Mouse (Mus musculus) B cell, adult 67 days (primary cell): ENCODE data around the gene Taar7e. TPM values are rescaled to one million over a fixed set of nuclear protein-coding genes. Genes with fewer than 3 reads are reported as not detected.

ENCODE experiments used
- total RNA-seq, 2 experiments: library from RNA; stranded (reverse); gene quantifications; 4 replicates each; pipeline ENCODE4 v1.2.4; 2023

Gene Taar7e
- not detected for total RNA-seq

DNA sequence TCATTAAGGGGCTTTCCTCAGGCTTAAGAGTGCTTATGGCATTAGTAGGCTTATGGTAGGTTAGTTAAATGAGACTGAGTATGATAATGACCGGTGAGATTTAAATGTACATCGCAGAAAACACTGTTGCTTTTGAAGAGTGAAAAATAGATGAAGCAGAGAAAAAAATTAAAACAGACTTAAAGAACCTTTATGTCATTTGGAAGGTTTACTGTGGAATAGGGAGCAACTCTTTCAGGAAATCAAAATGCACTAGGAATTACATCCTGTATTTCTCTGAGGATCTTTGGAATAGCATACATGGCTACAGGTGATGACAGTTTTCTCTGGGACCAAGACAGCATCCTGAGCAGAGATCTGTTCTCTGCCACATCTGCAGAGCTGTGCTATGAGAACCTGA, at the start of gene Taar7e:
Gene Taar7e (plus strand): TSS at position 301 of the 400 bp plus-strand sequence.

DNA sequence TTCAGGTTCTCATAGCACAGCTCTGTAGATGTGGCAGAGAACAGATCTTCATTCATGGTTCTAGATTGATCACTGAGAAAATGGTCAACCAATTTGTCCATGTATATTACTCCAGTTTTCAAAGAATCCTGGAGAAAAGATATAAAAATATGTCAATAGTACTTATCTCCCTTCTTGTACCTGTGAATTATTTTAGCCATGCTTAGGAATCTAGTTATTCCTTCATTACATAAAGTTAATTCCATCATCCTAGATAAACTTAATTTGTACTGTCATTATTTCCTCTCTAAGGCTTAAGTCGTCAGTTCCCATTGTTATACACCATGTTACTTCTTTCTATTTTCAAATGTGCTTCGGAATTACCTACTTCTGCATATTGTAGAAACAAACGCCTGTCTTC, 44.0 kb upstream of the Taar7e start, which contains the start of gene Taar7a:
Gene Taar7a (minus strand): TSS at position 101 of the 400 bp plus-strand sequence.

DNA sequence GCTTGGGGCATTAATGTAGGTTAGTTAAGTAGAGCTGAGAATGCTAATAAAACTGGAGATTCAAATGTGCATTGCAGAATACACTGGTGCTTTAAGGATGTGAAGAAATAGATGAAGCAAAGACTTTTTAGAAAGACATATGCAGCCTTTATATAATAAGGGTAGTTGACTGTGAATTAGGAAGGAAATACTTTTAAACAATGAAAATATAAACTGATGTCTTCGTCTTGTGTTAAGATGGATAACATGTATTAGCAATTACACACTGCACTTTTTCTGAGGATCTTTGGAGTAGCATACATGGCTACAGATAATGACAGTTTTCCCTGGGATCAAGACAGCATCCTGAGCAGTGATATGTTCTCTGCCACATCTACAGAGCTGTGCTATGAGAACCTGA, 37.8 kb upstream of the Taar7e start, which contains the start of gene Taar7b:
Gene Taar7b (plus strand): TSS at position 301 of the 400 bp plus-strand sequence.

GRCm38 (mm10) chr10:24026922-24027321, 10.5 kb upstream of the Taar7e start, which contains the start of gene Taar7d:
TSS of gene Taar7d (plus strand) at chr10:24027222.

DNA sequence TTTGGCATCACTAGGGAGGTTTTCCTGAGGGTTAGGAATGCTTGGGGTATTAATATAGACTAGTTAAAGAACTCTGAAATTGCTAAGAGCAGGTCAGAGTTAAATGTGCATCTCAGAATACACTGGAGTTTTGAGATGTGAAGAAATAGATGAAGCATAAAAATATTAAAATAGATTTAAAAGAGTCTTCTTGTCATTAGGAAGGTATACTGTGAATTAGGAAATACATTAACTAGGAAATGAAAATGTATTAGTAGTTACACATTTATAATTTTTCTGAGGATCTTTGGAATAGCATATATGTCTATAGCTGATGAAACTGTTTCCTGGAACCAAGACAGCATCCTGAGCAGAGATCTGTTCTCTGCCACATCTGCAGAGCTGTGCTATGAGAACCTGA, 11.8 kb downstream of the Taar7e start, which contains the start of gene Taar7f:
Gene Taar7f (plus strand): TSS at position 301 of the 400 bp plus-strand sequence.

GRCm38 (mm10) chr10:24076200-24076599, 38.8 kb downstream of the Taar7e start, which contains the start of gene Taar8a:
TSS of gene Taar8a (plus strand) at chr10:24076500.

Other genes starting within 250 kb of the Taar7e start
- gene Slc18b1, start 240.6 kb upstream of the Taar7e start, total RNA-seq, result under 1 TPM in 1 of 2 experiments, not detected in 1; 0.18 TPM
- not detected for gene Vnn3, start 186.2 kb upstream of the Taar7e start, total RNA-seq
- gene Vnn1, start 142.9 kb upstream of the Taar7e start, total RNA-seq, result not detected
- not detected for gene Taar1, start 117.3 kb upstream of the Taar7e start, total RNA-seq
- gene Taar2, start 99.0 kb upstream of the Taar7e start, total RNA-seq, result not detected
- not detected for gene Taar3, start 88.1 kb upstream of the Taar7e start, total RNA-seq
- not detected for gene Taar4, start 77.1 kb upstream of the Taar7e start, total RNA-seq
- not detected for gene Taar5, start 66.9 kb upstream of the Taar7e start, total RNA-seq
- not detected for gene Taar6, start 52.0 kb upstream of the Taar7e start, total RNA-seq
- not detected for gene Taar7a, start 44.1 kb upstream of the Taar7e start, total RNA-seq
- not detected for gene Taar7b, start 37.7 kb upstream of the Taar7e start, total RNA-seq
- not detected for gene Taar7d, start 10.4 kb upstream of the Taar7e start, total RNA-seq
- not detected for gene Taar7f, start 11.9 kb downstream of the Taar7e start, total RNA-seq
- not detected for gene Taar8a, start 38.9 kb downstream of the Taar7e start, total RNA-seq
- gene Taar8b, start 54.7 kb downstream of the Taar7e start, total RNA-seq, result not detected
- not detected for gene Taar8c, start 64.3 kb downstream of the Taar7e start, total RNA-seq
- not detected for gene Taar9, start 71.9 kb downstream of the Taar7e start, total RNA-seq
- gene Stx7, start 111.7 kb downstream of the Taar7e start, total RNA-seq, result 100 to 1,000 TPM; 104 to 126 TPM
- not detected for gene Moxd1, start 185.9 kb downstream of the Taar7e start, total RNA-seq